Mouse (Mus musculus): ENCODE measurements at regions not wholly inside any gene's neighbourhood (a gene's known extent, or its start where the extent isn't known, plus 50 kb on each side); places are given as distances from the start of the nearest gene placed in this dataset.

- ATAC-seq (ENCODE audit: insufficient number of reproducible peaks, insufficient read depth, low FRiP score, low read depth), result no peak
Observed at GRCm38 (mm10) chr14:60530348-60530711, 103.5 kb upstream of the Spata13 start.

GRCm38 (mm10) chr14:60530973-60531372 is 102.8 kb upstream of the Spata13 start:
- no peak overlapping the region for H3K4me2 ChIP-seq (ENCODE audit: low read length)
- H3K27me3 ChIP-seq (ENCODE audit: control insufficient read depth, insufficient read depth, low read length), result no peaks in the 10 kb centered on the region
- ATAC-seq (ENCODE audit: insufficient number of reproducible peaks, insufficient read depth, low FRiP score, low read depth), result no peak
- H3K9ac ChIP-seq (ENCODE audit: low read length), result no peak overlapping the region
- peaks cover 11 to 18% of the 10 kb centered on the region in 2 experiments; a peak in 3 of 4 replicates for H3K4me1 ChIP-seq (ENCODE audit: control insufficient read depth in 2 of 2, insufficient read depth in 2 of 2, low read length in 2 of 2)
- no peaks in the 10 kb centered on the region for H3K36me3 ChIP-seq (ENCODE audit: control insufficient read depth, insufficient read depth, low read length)
- WGBS, result 71% methylated on average over 5 of the region's 5 CpGs
- no peak overlapping the region for H3K4me3 ChIP-seq (ENCODE audit: control insufficient read depth in 1 of 2, insufficient read depth in 1 of 2, low read depth in 1 of 2, low read length in 2 of 2)
- no peak overlapping the region for H3K27ac ChIP-seq (replicated peaks in 1 of 2; ENCODE audit: control insufficient read depth in 1 of 2, insufficient read depth in 1 of 2, low read depth in 2 of 2, low read length in 2 of 2)
- no peaks in the 10 kb centered on the region for H3K9me3 ChIP-seq (ENCODE audit: control insufficient read depth, low read length)

More at GRCm38 (mm10) chr14:60530348-60530711, 103.5 kb upstream of the Spata13 start:
- H3K9me3 ChIP-seq (ENCODE audit: control insufficient read depth, low read length), result no peaks in the 10 kb centered on the region
- no peak overlapping the region for H3K27ac ChIP-seq (replicated peaks in 1 of 2; ENCODE audit: control insufficient read depth in 1 of 2, insufficient read depth in 1 of 2, low read depth in 2 of 2, low read length in 2 of 2)
- H3K4me2 ChIP-seq (ENCODE audit: low read length), result no peak overlapping the region
- H3K36me3 ChIP-seq (ENCODE audit: control insufficient read depth, insufficient read depth, low read length), result no peaks in the 10 kb centered on the region
- 35% methylated on average over 6 of the region's 6 CpGs for WGBS
- no peak overlapping the region for H3K9ac ChIP-seq (ENCODE audit: low read length)
- no peak overlapping the region for H3K4me3 ChIP-seq (ENCODE audit: control insufficient read depth in 1 of 2, insufficient read depth in 1 of 2, low read depth in 1 of 2, low read length in 2 of 2)
- no peaks in the 10 kb centered on the region for H3K27me3 ChIP-seq (ENCODE audit: control insufficient read depth, insufficient read depth, low read length)
- peaks cover 11 to 18% of the 10 kb centered on the region in 2 experiments; a peak in 3 of 4 replicates for H3K4me1 ChIP-seq (ENCODE audit: control insufficient read depth in 2 of 2, insufficient read depth in 2 of 2, low read length in 2 of 2)

- Histone ChIP-seq H3K36me3 (ENCODE audit: control insufficient read depth, insufficient read depth, low read length) (no peaks in the 10 kb centered on the region), H3K4me1 (ENCODE audit: control insufficient read depth in 2 of 2, insufficient read depth in 2 of 2, low read length in 2 of 2) (peaks cover 11 to 18% of the 10 kb centered on the region in 2 experiments; a peak in 3 of 4 replicates), H3K27ac (replicated peaks in 1 of 2; ENCODE audit: control insufficient read depth in 1 of 2, insufficient read depth in 1 of 2, low read depth in 2 of 2, low read length in 2 of 2) (no peak overlapping the region), H3K4me2 (ENCODE audit: low read length) (no peak overlapping the region), H3K4me3 (ENCODE audit: control insufficient read depth in 1 of 2, insufficient read depth in 1 of 2, low read depth in 1 of 2, low read length in 2 of 2) (no peak overlapping the region), H3K9me3 (ENCODE audit: control insufficient read depth, low read length) (no peaks in the 10 kb centered on the region), H3K27me3 (ENCODE audit: control insufficient read depth, insufficient read depth, low read length) (no peaks in the 10 kb centered on the region), H3K9ac (ENCODE audit: low read length) (no peak overlapping the region)
- no peak for ATAC-seq (ENCODE audit: insufficient number of reproducible peaks, insufficient read depth, low FRiP score, low read depth)
Observed at GRCm38 (mm10) chr14:60531766-60532165, 102.0 kb upstream of the Spata13 start.

- H3K36me3 ChIP-seq (ENCODE audit: control insufficient read depth, insufficient read depth, low read length), result no peaks in the 10 kb centered on the region
- no peaks in the 10 kb centered on the region for H3K9me3 ChIP-seq (ENCODE audit: control insufficient read depth, low read length)
- 67% methylated on average over 23 of the region's 23 CpGs for WGBS
- peaks cover 11 to 18% of the 10 kb centered on the region in 2 experiments; a peak in 3 of 4 replicates for H3K4me1 ChIP-seq (ENCODE audit: control insufficient read depth in 2 of 2, insufficient read depth in 2 of 2, low read length in 2 of 2)
- no peak overlapping the region for H3K27ac ChIP-seq (replicated peaks in 1 of 2; ENCODE audit: control insufficient read depth in 1 of 2, insufficient read depth in 1 of 2, low read depth in 2 of 2, low read length in 2 of 2)
- no peaks in the 10 kb centered on the region for H3K27me3 ChIP-seq (ENCODE audit: control insufficient read depth, insufficient read depth, low read length)
- H3K4me2 ChIP-seq (ENCODE audit: low read length), result no peak overlapping the region
- no peak for ATAC-seq (ENCODE audit: insufficient number of reproducible peaks, insufficient read depth, low FRiP score, low read depth)
- no peak overlapping the region for H3K9ac ChIP-seq (ENCODE audit: low read length)
- H3K4me3 ChIP-seq (ENCODE audit: control insufficient read depth in 1 of 2, insufficient read depth in 1 of 2, low read depth in 1 of 2, low read length in 2 of 2), result no peak overlapping the region
Observed at GRCm38 (mm10) chr14:60533452-60534224, 100.2 kb upstream of the Spata13 start.

- H3K9ac ChIP-seq (ENCODE audit: low read length), result no peak overlapping the region
- ATAC-seq (ENCODE audit: insufficient number of reproducible peaks, insufficient read depth, low FRiP score, low read depth), result no peak
- no peaks in the 10 kb centered on the region for H3K36me3 ChIP-seq (ENCODE audit: control insufficient read depth, insufficient read depth, low read length)
- H3K4me1 ChIP-seq (ENCODE audit: control insufficient read depth in 2 of 2, insufficient read depth in 2 of 2, low read length in 2 of 2), result peaks cover 0 to 5% of the 10 kb centered on the region in 2 experiments; a peak in 1 of 4 replicates
- no peak overlapping the region for H3K4me2 ChIP-seq (ENCODE audit: low read length)
- no peak overlapping the region for H3K27ac ChIP-seq (replicated peaks in 1 of 2; ENCODE audit: control insufficient read depth in 1 of 2, insufficient read depth in 1 of 2, low read depth in 2 of 2, low read length in 2 of 2)
- no peaks in the 10 kb centered on the region for H3K27me3 ChIP-seq (ENCODE audit: control insufficient read depth, insufficient read depth, low read length)
- H3K4me3 ChIP-seq (ENCODE audit: control insufficient read depth in 1 of 2, insufficient read depth in 1 of 2, low read depth in 1 of 2, low read length in 2 of 2), result no peak overlapping the region
- no peaks in the 10 kb centered on the region for H3K9me3 ChIP-seq (ENCODE audit: control insufficient read depth, low read length)
- 91% methylated on average over 2 of the region's 2 CpGs for WGBS
Observed at GRCm38 (mm10) chr14:60539040-60539439, 94.8 kb upstream of the Spata13 start.

GRCm38 (mm10) chr14:60540111-60540510 is 93.7 kb upstream of the Spata13 start:
- 64% methylated on average over 4 of the region's 4 CpGs for WGBS
- Histone ChIP-seq H3K9ac (ENCODE audit: low read length) (no peak overlapping the region), H3K27me3 (ENCODE audit: control insufficient read depth, insufficient read depth, low read length) (no peaks in the 10 kb centered on the region), H3K4me1 (ENCODE audit: control insufficient read depth in 2 of 2, insufficient read depth in 2 of 2, low read length in 2 of 2) (peaks cover 7% of the 10 kb centered on the region in 2 experiments; a peak in 3 of 4 replicates), H3K9me3 (ENCODE audit: control insufficient read depth, low read length) (no peaks in the 10 kb centered on the region), H3K4me3 (ENCODE audit: control insufficient read depth in 1 of 2, insufficient read depth in 1 of 2, low read depth in 1 of 2, low read length in 2 of 2) (no peak overlapping the region), H3K4me2 (ENCODE audit: low read length) (no peak overlapping the region), H3K27ac (replicated peaks in 1 of 2; ENCODE audit: control insufficient read depth in 1 of 2, insufficient read depth in 1 of 2, low read depth in 2 of 2, low read length in 2 of 2) (no peak overlapping the region), H3K36me3 (ENCODE audit: control insufficient read depth, insufficient read depth, low read length) (no peaks in the 10 kb centered on the region)
- no peak for ATAC-seq (ENCODE audit: insufficient number of reproducible peaks, insufficient read depth, low FRiP score, low read depth)

- H3K27ac ChIP-seq (replicated peaks in 1 of 2; ENCODE audit: control insufficient read depth in 1 of 2, insufficient read depth in 1 of 2, low read depth in 2 of 2, low read length in 2 of 2), result no peak overlapping the region
- no peaks in the 10 kb centered on the region for H3K36me3 ChIP-seq (ENCODE audit: control insufficient read depth, insufficient read depth, low read length)
- no peak overlapping the region for H3K4me3 ChIP-seq (ENCODE audit: control insufficient read depth in 1 of 2, insufficient read depth in 1 of 2, low read depth in 1 of 2, low read length in 2 of 2)
- peaks cover 7 to 17% of the 10 kb centered on the region in 2 experiments; a peak in 3 of 4 replicates for H3K4me1 ChIP-seq (ENCODE audit: control insufficient read depth in 2 of 2, insufficient read depth in 2 of 2, low read length in 2 of 2)
- ATAC-seq (ENCODE audit: insufficient number of reproducible peaks, insufficient read depth, low FRiP score, low read depth), result no peak
- H3K9me3 ChIP-seq (ENCODE audit: control insufficient read depth, low read length), result no peaks in the 10 kb centered on the region
- no peaks in the 10 kb centered on the region for H3K27me3 ChIP-seq (ENCODE audit: control insufficient read depth, insufficient read depth, low read length)
- WGBS, result 77% methylated on average over 5 of the region's 5 CpGs
- no peak overlapping the region for H3K4me2 ChIP-seq (ENCODE audit: low read length)
- no peak overlapping the region for H3K9ac ChIP-seq (ENCODE audit: low read length)
Observed at GRCm38 (mm10) chr14:60541596-60541995, 92.2 kb upstream of the Spata13 start.

All from heart, embryonic 14.5 days (tissue).